In genomic region chr1:34142951-34143580, GRCm38 (mm10) we compare ENCODE assay signal across 16 mouse cellular contexts.
DNase-seq lines count a peak whose midpoint lies in the region; ATAC-seq lines count a peak whose summit lies in the region.
"Had no signal": no experiment of that assay in that cellular context is flagged by ENCODE, and none has a peak within 500 bp of the region (broad histone marks: within the 10 kb centered on the region; RNA-seq: fewer than 3 reads in every experiment).

No protein-coding gene starts in this region.

- no peaks in the 10 kb centered on the region for H3K27me3 ChIP-seq in heart, embryonic 10.5 days (ENCODE audit: insufficient read depth, poor library complexity, severe bottlenecking)
- H3K27me3 ChIP-seq in limb, embryonic 10.5 days (ENCODE audit: low read depth, poor library complexity, severe bottlenecking) = no peaks in the 10 kb centered on the region
- H3K27me3 ChIP-seq: hindbrain, embryonic 12.5 days; neural tube, embryonic 13.5 days; Patski had no signal

- H3K4me3 ChIP-seq in heart, embryonic 10.5 days = no peak overlapping the region
- H3K4me3 ChIP-seq in limb, embryonic 10.5 days = no peak overlapping the region
- H3K4me3 ChIP-seq: hindbrain, embryonic 12.5 days; neural tube, embryonic 13.5 days had no signal

- ATAC-seq in CD4-positive, CD25-positive, alpha-beta regulatory T cell, adult 4 months = no peak
- ATAC-seq: midbrain, embryonic 16.5 days had no signal

- WGBS in heart, embryonic 10.5 days = 66% methylated on average over 9 of the region's 9 CpGs
- 69% methylated on average over 9 of the region's 9 CpGs for WGBS in limb, embryonic 10.5 days

- peaks cover 35% of the 10 kb centered on the region for H3K4me1 ChIP-seq in heart, embryonic 10.5 days
- peaks cover 29% of the 10 kb centered on the region for H3K4me1 ChIP-seq in limb, embryonic 10.5 days

- no peaks in the 10 kb centered on the region for H3K36me3 ChIP-seq in heart, embryonic 10.5 days
- 0 out of 2 replicates have a peak, but pooled peaks cover under 1% of the 10 kb centered on the region for H3K36me3 ChIP-seq in limb, embryonic 10.5 days
- H3K36me3 ChIP-seq: hindbrain, embryonic 12.5 days; neural tube, embryonic 13.5 days had no signal

- H3K9me3 ChIP-seq in heart, embryonic 10.5 days = no peaks in the 10 kb centered on the region
- H3K9me3 ChIP-seq in limb, embryonic 10.5 days (replicated peaks) = no peaks in the 10 kb centered on the region
- H3K9me3 ChIP-seq: hindbrain, embryonic 12.5 days; neural tube, embryonic 13.5 days had no signal

- no peak for DNase-seq in heart, embryonic 10.5 days (ENCODE audit: low spot score)
- DNase-seq in heart, adult 8-10 months (ENCODE audit: low spot score) = no peak
- peak; percentile 26 for DNase-seq in layer of hippocampus, adult 9-11 months
- no peak for DNase-seq in layer of hippocampus, adult 11-12 months (ENCODE audit: low spot score)
- peak; percentile 67 for DNase-seq in brain, adult 2 months (ENCODE audit: low read depth, low spot score)
- no peak for DNase-seq in limb, embryonic 10.5 days (ENCODE audit: low spot score)
- no peak for DNase-seq in spleen, adult 12 weeks (ENCODE audit: low spot score)
- DNase-seq: adrenal gland, adult 2 months; lung, postnatal 14 days; right cerebral cortex, postnatal 14 days; thymus, postnatal 4 days had no signal

- peak overlapping the region; percentile 30; the same call in 1 of the 2 replicates for H3K27ac ChIP-seq in heart, embryonic 10.5 days
- H3K27ac ChIP-seq in limb, embryonic 10.5 days = peak overlapping the region; percentile 36; the same call in 1 of the 2 replicates
- H3K27ac ChIP-seq: hindbrain, embryonic 12.5 days; neural tube, embryonic 13.5 days had no signal

Comparison
In these comparisons a context has a peak if more than half of its experiments do, and no peak if none do; other contexts are left out.
1. DNase-seq: peak in layer of hippocampus, adult 9-11 months (single experiment) and brain, adult 2 months (single experiment); none in heart, embryonic 10.5 days (single experiment), heart, adult 8-10 months (single experiment), layer of hippocampus, adult 11-12 months (single experiment), limb, embryonic 10.5 days (single experiment) and spleen, adult 12 weeks (single experiment).